Mouse (Mus musculus) midbrain, embryonic 13.5 days (tissue): ENCODE data around the gene Pigm. TPM values are rescaled to one million over a fixed set of nuclear protein-coding genes. Genes with fewer than 3 reads are reported as not detected.

Source experiments
- ATAC-seq: fragments of 200-750 bp; cut with Nextera tagmentation; 2 replicates; pipeline ENCODE4 v1.8.0; 2017; ENCODE audit warnings: mild to moderate bottlenecking, moderate TSS enrichment, moderate library complexity
- H3K27ac ChIP-seq: fragments of 300-500 bp; sonication (generic); 2 replicates; pipeline ENCODE4 v1.5.1; 2015; ENCODE audit warnings: inconsistent platforms, mild to moderate bottlenecking, moderate library complexity
- H3K27me3 ChIP-seq: fragments of 300-500 bp; sonication (generic); 2 replicates; pipeline ENCODE4 v1.6.1; 2015; ENCODE audit warnings: mild to moderate bottlenecking, inconsistent platforms
- H3K36me3 ChIP-seq: fragments of 300-500 bp; sonication (generic); 2 replicates; pipeline ENCODE4 v1.6.1; 2015; ENCODE audit warnings: mild to moderate bottlenecking, inconsistent platforms
- H3K4me1 ChIP-seq: fragments of 300-500 bp; sonication (generic); replicated peaks from 2 replicates; pipeline ENCODE4 v1.6.1; 2015; ENCODE audit warnings: inconsistent platforms
- H3K4me2 ChIP-seq: fragments of 300-500 bp; sonication (generic); replicated peaks from 2 replicates; pipeline ENCODE4 v1.6.1; 2015; ENCODE audit warnings: moderate library complexity, mild to moderate bottlenecking, inconsistent platforms
- H3K4me3 ChIP-seq: fragments of 300-500 bp; sonication (generic); replicated peaks from 2 replicates; pipeline ENCODE4 v1.5.1; 2015; ENCODE audit warnings: mild to moderate bottlenecking, inconsistent platforms
- H3K9ac ChIP-seq: fragments of 300-500 bp; sonication (generic); replicated peaks from 2 replicates; pipeline ENCODE4 v1.6.1; 2015; ENCODE audit warnings: mild to moderate bottlenecking, inconsistent platforms
- H3K9me3 ChIP-seq: fragments of 300-500 bp; sonication (generic); 2 replicates; pipeline ENCODE4 v1.6.1; 2016; ENCODE audit warnings: mild to moderate bottlenecking, inconsistent platforms
- WGBS: fragments of 180-500 bp; shearing (Covaris S2); methylation state at CpG from one replicate; pipeline ENCODE4 v1.1.7; 2015; 5-methylcytosine and 5-hydroxymethylcytosine counted together
- polyA plus RNA-seq: library from polyadenylated mRNA; unstranded; fragments of >200 nt; fragmentation: Nextera tagmentation; extraction: Ambion mirVana; gene quantifications from 2 replicates; pipeline ENCODE4 v1.2.1, GENCODE M21; 2015

The Pigm gene
- 4.9 and 5.7 TPM in 2 replicates for polyA plus RNA-seq

- Histone ChIP-seq H3K36me3 (peaks cover 13% of the 10 kb centered on the region), H3K27me3 (no peaks in the 10 kb centered on the region), H3K4me2 (peak within 1 kb of the TSS; percentile 100), H3K4me3 (peak within 1 kb of the TSS; percentile 97), H3K9me3 (no peaks in the 10 kb centered on the region), H3K4me1 (peaks cover 32% of the 10 kb centered on the region), H3K27ac (peak within 1 kb of the TSS; percentile 73), H3K9ac (peak within 1 kb of the TSS; percentile 93)
- ATAC-seq = peak; percentile 99
- WGBS = under 1% methylated on average over 39 of the region's 39 CpGs
These were observed at the start of gene Pigm for GRCm38 (mm10) chr1:172376198-172376667. Pigm (plus strand) TSS chr1:172376546.

GRCm38 (mm10) chr1:172326684-172327083 lies 49.7 kb upstream of the Pigm start:
- peaks cover 56% of the 10 kb centered on the region for H3K4me1 ChIP-seq
- ATAC-seq = no peak
- 64% methylated on average over 11 of the region's 11 CpGs for WGBS
- no peaks in the 10 kb centered on the region for H3K9me3 ChIP-seq
- H3K27ac ChIP-seq = no peak overlapping the region
- H3K4me2 ChIP-seq = peak overlapping the region; percentile 64
- H3K27me3 ChIP-seq = peaks cover 36% of the 10 kb centered on the region
- peak overlapping the region; percentile 59; the same call in 1 of the 2 replicates for H3K9ac ChIP-seq
- H3K36me3 ChIP-seq = no peaks in the 10 kb centered on the region
- peak overlapping the region; percentile 46 for H3K4me3 ChIP-seq

DNA sequence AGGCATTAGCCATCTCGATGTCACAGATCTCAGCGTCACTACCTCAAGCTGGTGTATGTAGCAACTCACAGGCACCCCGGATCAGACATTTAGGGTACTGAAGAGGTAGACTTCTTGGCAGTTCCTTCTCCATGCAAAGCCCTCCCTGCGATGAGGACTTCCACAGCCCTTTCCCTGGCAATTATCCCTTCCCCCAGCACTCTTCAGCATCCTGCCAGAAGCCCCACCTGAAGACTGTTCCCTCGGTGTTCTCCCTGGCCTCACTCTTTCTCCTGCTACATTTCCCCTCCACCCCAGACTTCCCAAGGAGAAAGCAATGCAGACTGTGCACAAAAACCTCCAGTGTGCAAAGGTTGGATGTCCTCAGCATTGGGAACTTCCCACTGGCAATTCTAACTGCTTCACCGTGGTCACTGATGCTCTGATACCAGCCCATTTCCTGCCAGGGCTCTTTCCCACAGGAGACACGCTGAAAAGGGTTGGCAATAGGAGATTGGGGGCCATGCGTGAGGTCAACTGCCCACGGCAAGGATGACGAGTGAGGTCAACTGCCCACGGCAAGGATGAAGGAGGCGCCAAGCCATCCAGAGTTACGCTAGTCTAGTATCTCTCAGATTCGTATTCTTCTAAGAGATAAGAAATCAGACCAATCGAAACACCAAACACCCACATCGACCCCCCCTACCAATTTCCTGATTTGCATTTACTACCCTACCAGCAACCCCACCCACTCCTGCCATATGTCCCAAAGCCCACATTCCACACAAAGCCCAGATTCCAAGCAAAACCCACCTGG lies 48.9 kb upstream of the Pigm start:
- Histone ChIP-seq H3K9ac (no peak overlapping the region), H3K9me3 (no peaks in the 10 kb centered on the region), H3K27ac (no peak overlapping the region), H3K4me2 (no peak overlapping the region), H3K4me3 (no peak overlapping the region), H3K36me3 (no peaks in the 10 kb centered on the region), H3K4me1 (peaks cover 55% of the 10 kb centered on the region), H3K27me3 (peaks cover 33% of the 10 kb centered on the region)
- ATAC-seq = no peak
- WGBS = 92% methylated on average over 16 of the region's 16 CpGs

DNA sequence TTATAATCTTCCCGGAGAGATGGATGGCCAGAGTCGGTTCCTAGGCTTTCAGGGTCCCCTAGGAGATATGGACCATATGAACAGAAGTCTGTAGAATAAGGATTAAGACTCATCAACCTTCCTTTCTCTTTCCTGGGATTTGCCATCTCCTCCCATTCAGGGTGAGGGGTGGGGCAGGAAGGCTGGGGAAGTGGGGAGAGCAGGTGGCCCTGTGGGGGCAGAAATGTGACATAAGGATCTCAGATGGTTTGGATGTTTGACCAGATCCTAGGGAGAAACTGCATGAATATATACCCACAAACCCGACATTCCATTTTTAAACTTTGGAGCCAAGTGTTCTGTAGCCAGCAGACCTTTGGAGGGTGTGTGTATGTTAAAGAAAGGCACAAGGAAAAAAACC lies 48.3 kb upstream of the Pigm start:
- Histone ChIP-seq H3K4me3 (no peak overlapping the region), H3K4me1 (peaks cover 49% of the 10 kb centered on the region), H3K4me2 (peak overlapping the region; percentile 66; the same call in 1 of the 2 replicates), H3K27me3 (peaks cover 33% of the 10 kb centered on the region), H3K36me3 (no peaks in the 10 kb centered on the region), H3K9ac (no peak overlapping the region), H3K9me3 (no peaks in the 10 kb centered on the region), H3K27ac (no peak overlapping the region)
- WGBS = 81% methylated on average over 3 of the region's 3 CpGs
- no peak for ATAC-seq

GRCm38 (mm10) chr1:172328461-172328860 lies 47.9 kb upstream of the Pigm start:
- peak overlapping the region; percentile 39 for H3K4me3 ChIP-seq
- 88% methylated on average over 7 of the region's 7 CpGs for WGBS
- no peaks in the 10 kb centered on the region for H3K36me3 ChIP-seq
- peak overlapping the region; percentile 66 for H3K4me2 ChIP-seq
- peaks cover 44% of the 10 kb centered on the region for H3K4me1 ChIP-seq
- peak overlapping the region; percentile 68; the same call in 1 of the 2 replicates for H3K9ac ChIP-seq
- ATAC-seq = no peak
- no peaks in the 10 kb centered on the region for H3K9me3 ChIP-seq
- H3K27ac ChIP-seq = no peak overlapping the region; the same call in 1 of the 2 replicates
- peaks cover 33% of the 10 kb centered on the region for H3K27me3 ChIP-seq

GRCm38 (mm10) chr1:172329131-172329530 lies 47.2 kb upstream of the Pigm start, which contains the start of gene Kcnj9:
Kcnj9 (minus strand) TSS chr1:172329318.
- 14% methylated on average over 9 of the region's 9 CpGs for WGBS

GRCm38 (mm10) chr1:172329616-172330015 lies 46.7 kb upstream of the Pigm start:
- Histone ChIP-seq H3K9ac (peak overlapping the region; percentile 68; the same call in 1 of the 2 replicates), H3K4me2 (peak overlapping the region; percentile 66), H3K4me1 (peaks cover 33% of the 10 kb centered on the region), H3K27me3 (peaks cover 33% of the 10 kb centered on the region), H3K4me3 (peak overlapping the region; percentile 39; the same call in 1 of the 2 replicates), H3K36me3 (no peaks in the 10 kb centered on the region), H3K27ac (peak overlapping the region; percentile 65; the same call in 1 of the 2 replicates), H3K9me3 (no peaks in the 10 kb centered on the region)
- 65% methylated on average over 6 of the region's 6 CpGs for WGBS
- ATAC-seq = peak; percentile 25

More at GRCm38 (mm10) chr1:172329131-172329530, 47.2 kb upstream of the Pigm start, which contains the start of gene Kcnj9:
- peaks cover 38% of the 10 kb centered on the region for H3K4me1 ChIP-seq
- peak within 1 kb of the TSS; percentile 68 for H3K9ac ChIP-seq
- peak within 1 kb of the TSS; percentile 66 for H3K4me2 ChIP-seq
- peak within 1 kb of the TSS; percentile 74 for H3K27ac ChIP-seq
- H3K4me3 ChIP-seq = peak within 1 kb of the TSS; percentile 39
- no peaks in the 10 kb centered on the region for H3K9me3 ChIP-seq
- peak; percentile 89 for ATAC-seq
- H3K36me3 ChIP-seq = no peaks in the 10 kb centered on the region
- H3K27me3 ChIP-seq = peaks cover 33% of the 10 kb centered on the region

- Histone ChIP-seq H3K36me3 (no peaks in the 10 kb centered on the region), H3K27me3 (peaks cover 23% of the 10 kb centered on the region), H3K4me2 (no peak overlapping the region), H3K9ac (no peak overlapping the region), H3K4me3 (no peak overlapping the region), H3K4me1 (peaks cover 24% of the 10 kb centered on the region), H3K9me3 (no peaks in the 10 kb centered on the region), H3K27ac (no peak overlapping the region)
- WGBS = 66% methylated on average over 8 of the region's 8 CpGs
- ATAC-seq = no peak
These were observed 44.9 kb upstream of the Pigm start for GRCm38 (mm10) chr1:172331422-172331947.

GRCm38 (mm10) chr1:172332925-172333324 lies 43.4 kb upstream of the Pigm start:
- Histone ChIP-seq H3K36me3 (no peaks in the 10 kb centered on the region), H3K4me1 (peaks cover 21% of the 10 kb centered on the region), H3K4me3 (no peak overlapping the region), H3K9me3 (no peaks in the 10 kb centered on the region), H3K27me3 (peaks cover 11% of the 10 kb centered on the region), H3K27ac (no peak overlapping the region), H3K4me2 (no peak overlapping the region), H3K9ac (no peak overlapping the region)
- 87% methylated on average over 2 of the region's 2 CpGs for WGBS
- ATAC-seq = no peak

- no peak overlapping the region for H3K9ac ChIP-seq
- no peak overlapping the region for H3K4me2 ChIP-seq
- H3K4me1 ChIP-seq = peaks cover 15% of the 10 kb centered on the region
- H3K4me3 ChIP-seq = no peak overlapping the region
- no peaks in the 10 kb centered on the region for H3K9me3 ChIP-seq
- H3K27me3 ChIP-seq = peaks cover 9% of the 10 kb centered on the region; the same call in 1 of the 2 replicates
- H3K27ac ChIP-seq = no peak overlapping the region
- ATAC-seq = no peak
- H3K36me3 ChIP-seq = no peaks in the 10 kb centered on the region
- WGBS = 12% methylated on average over 3 of the region's 3 CpGs
These were observed 42.8 kb upstream of the Pigm start for GRCm38 (mm10) chr1:172333512-172333911.

GRCm38 (mm10) chr1:172335804-172336203 lies 40.5 kb upstream of the Pigm start:
- WGBS = 75% methylated on average over 15 of the region's 15 CpGs
- no peak for ATAC-seq

More at GRCm38 (mm10) chr1:172335804-172336203, 40.5 kb upstream of the Pigm start:
- Histone ChIP-seq H3K4me3 (no peak overlapping the region), H3K9ac (no peak overlapping the region), H3K4me1 (peaks cover 7% of the 10 kb centered on the region), H3K36me3 (no peaks in the 10 kb centered on the region), H3K4me2 (no peak overlapping the region), H3K27me3 (peaks cover 12% of the 10 kb centered on the region; the same call in 1 of the 2 replicates), H3K9me3 (no peaks in the 10 kb centered on the region), H3K27ac (no peak overlapping the region)
